Mouse (Mus musculus) frontal cortex, adult (tissue): ENCODE measurements around the gene Fam83f.

ENCODE experiments used
- ATAC-seq: cut with Nextera tagmentation; 2 replicates; pipeline ENCODE4 v1.9.2; 2017; ENCODE audit warnings: mild to moderate bottlenecking, moderate library complexity, mixed read lengths; ENCODE audit not compliant: low TSS enrichment

Gene Fam83f

GRCm38 (mm10) chr15:80664444-80664843 lies 7.2 kb upstream of the Fam83f start:
- ATAC-seq = no peak

DNA sequence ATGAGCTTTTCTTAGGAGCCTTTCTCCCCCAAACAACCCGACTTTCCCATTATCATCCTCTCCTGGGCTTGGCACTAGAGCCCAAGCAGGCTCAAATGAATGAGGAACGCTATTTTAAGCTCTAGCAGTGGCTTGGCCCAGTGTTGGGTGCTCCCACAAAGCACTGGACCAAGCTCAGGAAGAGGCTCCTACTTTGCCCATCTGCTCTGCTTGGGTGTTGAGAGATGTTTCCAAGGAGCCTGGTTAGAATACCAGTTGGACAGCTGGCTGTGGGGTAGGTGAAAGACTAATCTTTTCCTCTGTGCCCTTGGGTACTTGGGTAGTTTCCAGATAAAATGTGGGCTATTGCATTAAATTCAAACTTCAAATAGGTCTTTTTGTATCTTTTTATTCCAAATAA lies 1.2 kb downstream of the Fam83f start:
- ATAC-seq = peak; percentile 89

GRCm38 (mm10) chr15:80673337-80674095 lies 1.9 kb downstream of the Fam83f start:
- no peak for ATAC-seq

- no peak for ATAC-seq
Measured at GRCm38 (mm10) chr15:80674700-80675099, 3.1 kb downstream of the Fam83f start.

GRCm38 (mm10) chr15:80679515-80680215 lies 8.0 kb downstream of the Fam83f start:
- ATAC-seq = peak; percentile 53; the same call in 1 of the 2 replicates

GRCm38 (mm10) chr15:80680347-80681030 lies 8.8 kb downstream of the Fam83f start:
- no peak for ATAC-seq

GRCm38 (mm10) chr15:80681466-80681881 lies 9.8 kb downstream of the Fam83f start:
- no peak for ATAC-seq

DNA sequence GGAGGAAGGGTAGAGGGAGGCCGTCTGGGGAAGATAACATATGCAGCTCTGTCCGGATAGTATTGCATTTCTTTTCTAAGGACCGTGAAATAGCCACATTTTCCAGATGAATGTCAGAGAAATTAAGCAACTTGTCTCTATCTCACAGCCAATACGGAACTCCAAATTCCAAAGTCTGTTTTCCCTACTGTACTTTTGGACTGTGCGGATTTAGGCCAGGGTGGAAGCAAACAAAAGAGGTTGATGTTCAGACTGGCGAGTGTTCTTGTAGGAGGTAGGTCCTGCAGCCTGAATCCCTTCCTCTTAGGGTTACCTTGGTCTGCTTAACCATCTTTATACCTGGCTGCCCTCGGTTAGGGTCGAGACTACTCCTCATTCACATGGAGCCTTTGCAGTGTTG lies 10.7 kb downstream of the Fam83f start:
- ATAC-seq = no peak

- ATAC-seq = no peak
Measured at GRCm38 (mm10) chr15:80683151-80683550, 11.5 kb downstream of the Fam83f start.

DNA sequence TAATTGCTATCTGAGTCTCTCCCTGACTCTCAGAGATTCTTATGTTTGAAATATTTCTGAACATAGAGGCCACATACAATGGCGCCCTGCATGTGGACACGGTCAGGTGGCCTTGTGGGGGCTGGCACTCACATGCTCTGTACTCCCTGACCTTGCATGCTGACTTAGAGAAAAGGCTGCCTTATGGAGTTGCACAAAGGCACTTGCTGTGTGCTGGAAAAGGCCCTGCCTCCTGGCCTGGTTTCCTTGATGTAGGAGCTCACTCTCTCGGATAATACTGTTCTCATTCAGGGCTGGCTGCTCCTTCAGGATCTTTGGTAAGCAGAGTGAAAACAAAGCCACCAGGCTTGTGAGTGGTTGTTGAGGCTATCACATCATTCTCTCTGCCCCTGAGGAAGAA lies 12.3 kb downstream of the Fam83f start:
- ATAC-seq = peak; percentile 20; the same call in 1 of the 2 replicates

GRCm38 (mm10) chr15:80684786-80685602 lies 13.3 kb downstream of the Fam83f start:
- peak; percentile 6; the same call in 1 of the 2 replicates for ATAC-seq

DNA sequence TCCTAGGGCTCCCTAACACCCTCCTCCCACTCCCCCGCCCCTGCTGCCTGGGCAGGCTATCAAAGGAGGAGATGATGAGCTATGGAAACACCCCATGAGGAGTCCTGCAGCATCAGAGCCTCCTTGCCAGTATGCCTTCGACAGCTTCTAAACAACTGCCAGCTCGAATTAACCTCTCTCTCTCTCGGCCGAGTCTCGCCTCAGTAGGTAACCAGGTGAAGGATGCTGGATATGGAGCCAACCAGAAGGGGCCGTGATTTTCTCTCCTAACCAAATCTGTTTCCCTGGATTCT lies 13.9 kb downstream of the Fam83f start:
- peak; percentile 56; the same call in 1 of the 2 replicates for ATAC-seq

DNA sequence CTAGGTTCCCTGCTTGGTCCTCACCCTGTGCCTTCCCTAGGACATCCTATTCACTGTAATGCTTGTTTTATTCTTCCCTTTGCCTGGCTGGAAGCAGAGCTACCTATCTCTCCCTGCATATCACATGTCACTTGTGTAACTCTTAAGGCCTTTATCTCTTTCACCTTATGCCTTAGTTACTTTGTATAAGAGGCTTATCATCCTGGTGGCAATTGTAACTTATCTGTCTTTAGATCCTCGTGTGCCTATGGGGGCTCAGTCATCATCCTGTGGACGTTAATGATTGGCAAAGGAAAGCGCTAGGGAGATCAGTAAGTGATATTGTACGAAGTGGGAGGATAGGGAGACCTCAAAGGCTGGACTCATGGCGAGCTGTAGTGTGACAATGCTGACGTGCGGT lies 16.9 kb downstream of the Fam83f start:
- no peak for ATAC-seq

GRCm38 (mm10) chr15:80693492-80693891 lies 21.8 kb downstream of the Fam83f start:
- ATAC-seq = no peak

DNA sequence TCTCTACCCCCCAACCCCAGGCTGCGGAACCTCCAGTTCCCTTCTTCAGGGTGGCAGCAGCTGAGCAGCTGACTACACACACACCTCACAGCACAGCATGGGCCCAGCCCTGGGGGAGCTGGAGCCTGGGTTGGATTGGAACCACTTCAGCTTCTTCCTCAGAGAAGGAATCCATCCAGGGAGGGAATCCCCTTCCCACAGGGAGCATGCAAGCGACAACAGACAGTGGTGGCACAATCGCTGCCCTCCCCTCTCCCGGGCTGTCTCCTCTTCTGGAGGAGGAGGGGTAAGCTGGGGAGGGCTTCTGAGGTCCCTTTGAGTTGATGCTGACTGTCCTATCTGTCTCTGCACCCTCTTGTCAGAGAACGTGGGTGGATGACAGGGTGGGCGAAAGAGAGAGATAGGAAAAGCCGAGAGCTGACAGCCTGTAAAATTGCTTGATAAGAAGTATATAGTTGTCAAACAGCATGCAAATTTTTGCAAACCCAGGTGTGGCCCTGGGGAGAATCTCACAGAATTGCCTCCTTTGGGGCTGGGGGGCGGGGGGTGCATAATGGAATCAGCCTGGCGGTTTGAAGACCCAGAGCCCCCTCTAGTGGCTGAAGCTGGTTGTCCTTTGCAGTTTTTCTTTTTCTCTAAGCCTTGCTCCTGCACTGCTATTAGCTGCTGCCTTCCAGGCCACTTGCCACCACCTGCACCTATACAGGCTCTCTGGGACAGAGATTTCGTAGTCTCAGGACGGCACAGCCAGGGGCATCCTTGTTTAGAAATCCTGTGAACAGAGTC lies 22.7 kb downstream of the Fam83f start:
- ATAC-seq = peak; percentile 57; the same call in 1 of the 2 replicates

DNA sequence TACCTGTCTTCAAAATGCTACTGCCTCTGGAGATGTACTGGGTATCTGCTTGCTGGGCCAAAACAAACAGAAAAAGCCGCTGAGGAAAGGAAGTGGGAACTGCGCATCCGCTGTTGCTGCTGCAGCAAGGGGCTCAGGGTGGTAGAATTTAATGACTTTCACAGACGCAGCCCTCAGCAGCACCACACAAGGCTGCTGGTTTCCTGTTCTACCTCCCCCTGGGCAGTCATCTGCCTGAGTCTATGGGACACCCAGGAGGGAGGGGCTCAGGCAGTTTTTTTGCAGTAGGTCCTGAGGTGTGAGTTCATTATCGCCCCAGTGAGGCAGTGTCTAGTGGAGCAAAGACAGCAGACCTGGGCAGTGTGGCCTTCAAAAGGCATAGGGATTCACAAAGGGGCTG lies 25.9 kb downstream of the Fam83f start:
- no peak for ATAC-seq

- ATAC-seq = no peak
Measured at GRCm38 (mm10) chr15:80701481-80702257, 30.0 kb downstream of the Fam83f start.

DNA sequence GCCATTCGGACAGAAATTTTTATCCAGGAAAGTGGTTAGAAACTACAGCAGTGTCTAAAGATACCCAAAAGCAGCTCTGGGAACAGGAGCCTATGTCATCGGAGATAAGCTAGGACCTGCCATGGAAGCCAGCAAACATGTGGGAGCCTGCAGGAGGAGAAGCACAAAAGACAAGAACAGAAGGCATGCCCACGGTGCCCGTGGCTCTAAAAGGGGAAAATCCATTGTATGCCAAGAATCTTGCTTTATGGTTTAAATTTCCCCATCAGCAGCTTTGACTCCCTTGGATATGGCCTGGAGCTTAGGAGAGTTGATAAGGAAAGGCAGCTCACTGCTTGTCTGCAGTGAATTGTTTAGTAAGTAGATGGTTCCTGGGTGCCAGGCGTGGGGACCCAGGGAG lies 31.3 kb downstream of the Fam83f start:
- ATAC-seq = no peak

DNA sequence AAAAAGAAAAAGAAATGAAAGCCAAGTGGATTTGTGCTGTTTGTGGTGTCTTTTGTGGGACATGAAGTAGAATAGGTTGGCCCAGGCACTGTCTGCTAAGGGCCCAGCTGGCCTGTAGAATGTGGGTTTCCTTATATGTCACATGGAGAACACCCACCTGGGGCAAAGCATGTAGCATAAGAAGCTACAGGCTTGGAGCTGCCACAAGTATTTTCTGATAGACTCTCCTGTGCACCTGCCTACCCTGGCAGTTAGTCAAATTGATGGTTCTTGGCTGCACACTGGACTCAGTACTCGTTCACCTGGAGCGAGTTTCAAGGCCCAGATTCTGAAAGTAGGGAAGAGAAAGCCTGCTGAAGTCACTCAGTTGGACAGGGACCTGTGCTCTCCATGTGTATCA lies 31.8 kb downstream of the Fam83f start:
- no peak for ATAC-seq

DNA sequence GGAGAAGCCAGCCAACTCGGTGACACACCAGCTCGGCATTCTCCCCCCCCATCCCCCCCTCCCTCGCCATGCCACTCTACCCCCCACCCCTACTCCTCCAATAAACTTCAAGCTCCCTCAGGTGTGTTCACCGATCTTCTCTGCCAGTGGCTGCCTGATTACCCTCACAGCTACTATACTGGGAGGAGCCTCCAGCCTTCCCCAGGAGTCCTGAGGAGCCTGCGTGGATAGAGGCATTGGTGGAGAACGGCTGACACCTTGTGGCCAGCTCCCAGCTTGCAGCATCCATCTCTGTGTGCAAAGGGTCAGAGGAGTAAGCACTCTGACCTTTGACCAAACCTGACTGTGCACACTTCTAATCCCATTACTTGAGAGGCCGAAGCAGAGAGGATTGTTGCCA lies 32.6 kb downstream of the Fam83f start:
- ATAC-seq = peak; percentile 69
